Mouse (Mus musculus) hindbrain, embryonic 15.5 days (tissue): ENCODE data around the gene Nup210l. TPM values are rescaled to one million over a fixed set of nuclear protein-coding genes. Genes with fewer than 3 reads are reported as not detected.
"Not testable (repeated sequence)": the region's sequence is repeated elsewhere in the genome, so short reads cannot be mapped to it uniquely, and the experiment has no call there.

ENCODE experiments used
- ATAC-seq: fragments of 200-750 bp; cut with Nextera tagmentation; 2 replicates; pipeline ENCODE4 v1.8.0; 2017; ENCODE audit warnings: low read depth, moderate number of reproducible peaks, moderate TSS enrichment; ENCODE audit not compliant: low FRiP score
- H3K27ac ChIP-seq: fragments of 300-500 bp; sonication (generic); replicated peaks from 2 replicates; pipeline ENCODE4 v1.5.1; 2015; ENCODE audit warnings: mild to moderate bottlenecking, inconsistent platforms
- H3K27me3 ChIP-seq: fragments of 300-500 bp; sonication (generic); 2 replicates; pipeline ENCODE4 v1.6.1; 2015; ENCODE audit warnings: control low read depth, inconsistent platforms
- H3K36me3 ChIP-seq: fragments of 300-500 bp; sonication (generic); 2 replicates; pipeline ENCODE4 v1.6.1; 2015; ENCODE audit warnings: control low read depth, inconsistent platforms
- H3K4me1 ChIP-seq: fragments of 300-500 bp; sonication (generic); replicated peaks from 2 replicates; pipeline ENCODE4 v1.6.1; 2015; ENCODE audit warnings: control low read depth, inconsistent platforms
- H3K4me2 ChIP-seq: fragments of 300-500 bp; sonication (generic); 2 replicates; pipeline ENCODE4 v1.6.1; 2015; ENCODE audit warnings: moderate library complexity, mild to moderate bottlenecking, inconsistent platforms
- H3K4me3 ChIP-seq: fragments of 300-500 bp; sonication (generic); 2 replicates; pipeline ENCODE4 v1.5.1; 2015; ENCODE audit warnings: mild to moderate bottlenecking, inconsistent platforms
- H3K9ac ChIP-seq: fragments of 300-500 bp; sonication (generic); 2 replicates; pipeline ENCODE4 v1.6.1; 2015; ENCODE audit warnings: inconsistent platforms
- H3K9me3 ChIP-seq: fragments of 300-500 bp; sonication (generic); 2 replicates; pipeline ENCODE4 v1.6.1; 2016; ENCODE audit warnings: control low read depth, inconsistent platforms
- WGBS: fragments of 180-500 bp; shearing (Covaris S2); methylation state at CpG from one replicate; pipeline ENCODE4 v1.1.7; 2015; 5-methylcytosine and 5-hydroxymethylcytosine counted together
- polyA plus RNA-seq: library from polyadenylated mRNA; unstranded; fragments of >200 nt; fragmentation: Nextera tagmentation; extraction: Ambion mirVana; gene quantifications from 2 replicates; pipeline ENCODE4 v1.2.1, GENCODE M21; 2015

Nup210l gene
- polyA plus RNA-seq, 1 experiment from 2014 or later, result 0.25 TPM

- 96% methylated on average over 2 of the region's 2 CpGs for WGBS
- Histone ChIP-seq H3K27ac (no peak overlapping the region), H3K9me3 (no peaks in the 10 kb centered on the region), H3K9ac (no peak overlapping the region), H3K4me1 (no peaks in the 10 kb centered on the region), H3K36me3 (peaks cover 18% of the 10 kb centered on the region), H3K4me3 (no peak overlapping the region), H3K27me3 (no peaks in the 10 kb centered on the region), H3K4me2 (no peak overlapping the region)
- ATAC-seq, result no peak
Measured at GRCm38 (mm10) chr3:90101673-90102072, 2.3 kb upstream of the Nup210l start.

DNA sequence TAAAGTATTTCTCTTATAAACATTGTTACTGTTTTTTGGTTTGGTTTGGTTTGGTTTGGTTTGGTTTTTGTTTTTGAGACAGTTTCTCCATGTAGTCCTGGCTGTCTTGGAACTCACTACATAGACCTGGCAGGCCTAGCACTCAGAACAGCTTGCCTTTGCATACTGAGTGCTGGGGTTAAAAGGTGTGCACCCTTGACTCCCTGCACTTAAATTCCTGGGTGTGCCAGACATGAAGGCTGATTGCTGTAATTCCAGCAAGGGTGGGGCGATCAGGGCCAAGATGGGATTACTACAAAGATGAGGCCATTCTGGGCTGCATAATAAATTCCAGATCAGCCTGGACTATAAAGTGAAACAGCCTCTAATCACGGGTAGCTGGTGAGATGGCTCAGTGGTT lies 1.7 kb upstream of the Nup210l start:
- no peak for ATAC-seq
- 90% methylated on average over 2 of the region's 2 CpGs for WGBS

DNA sequence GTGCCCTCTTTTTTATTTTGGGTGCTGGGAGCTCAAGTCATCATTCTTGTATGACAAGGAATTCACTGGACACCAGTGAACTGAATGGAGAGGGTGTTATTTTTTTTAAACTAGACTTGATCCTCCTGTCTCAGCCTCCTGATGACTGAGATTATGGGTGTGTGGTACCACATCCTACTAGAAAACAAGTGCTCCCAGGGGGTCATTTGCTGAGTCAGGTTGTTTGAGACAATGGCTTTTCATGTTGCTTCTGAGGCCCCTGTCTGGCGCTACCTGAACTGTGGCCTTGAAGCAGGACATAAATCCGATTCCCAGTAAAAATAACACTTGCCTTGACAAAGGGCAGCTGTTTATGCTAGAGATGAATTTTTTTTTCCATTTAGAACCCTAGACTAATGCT lies 756 bp upstream of the Nup210l start:
- no peak overlapping the region for H3K9ac ChIP-seq
- no peak overlapping the region for H3K4me3 ChIP-seq
- H3K4me2 ChIP-seq, result no peak overlapping the region
- peaks cover 12% of the 10 kb centered on the region for H3K36me3 ChIP-seq
- no peaks in the 10 kb centered on the region for H3K9me3 ChIP-seq
- no peak overlapping the region for H3K27ac ChIP-seq
- no peaks in the 10 kb centered on the region for H3K4me1 ChIP-seq
- no peak for ATAC-seq
- no peaks in the 10 kb centered on the region for H3K27me3 ChIP-seq
- 93% methylated on average over 2 of the region's 2 CpGs for WGBS

More for the DNA sequence above, 1.7 kb upstream of the Nup210l start:
- Histone ChIP-seq H3K4me1 (no peaks in the 10 kb centered on the region), H3K36me3 (peaks cover 18% of the 10 kb centered on the region), H3K9ac (no peak overlapping the region), H3K9me3 (no peaks in the 10 kb centered on the region), H3K4me3 (no peak overlapping the region), H3K27ac (no peak overlapping the region), H3K27me3 (no peaks in the 10 kb centered on the region), H3K4me2 (no peak overlapping the region)

DNA sequence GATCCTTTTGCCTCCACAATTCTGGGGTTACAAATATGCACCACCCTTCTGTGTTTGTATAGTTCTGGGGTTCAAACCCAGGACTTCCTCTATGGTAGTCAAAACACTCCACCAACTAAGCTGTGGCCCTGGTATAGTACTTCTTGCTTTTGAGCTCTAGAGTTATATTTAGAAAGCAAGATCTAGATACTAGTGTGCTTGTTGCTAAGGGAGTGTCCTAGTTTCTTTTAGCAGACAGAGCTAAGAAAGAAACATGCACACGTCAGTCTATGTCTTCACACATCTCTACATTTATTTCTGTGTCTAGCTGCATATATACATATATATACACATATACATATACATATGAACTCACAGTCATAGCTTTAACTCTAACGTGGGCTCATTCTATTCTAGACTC lies 7.8 kb downstream of the Nup210l start:
- Histone ChIP-seq H3K27ac (no peak overlapping the region), H3K9ac (no peak overlapping the region), H3K27me3 (no peaks in the 10 kb centered on the region), H3K4me1 (no peaks in the 10 kb centered on the region), H3K36me3 (no peaks in the 10 kb centered on the region), H3K4me3 (no peak overlapping the region), H3K4me2 (no peak overlapping the region), H3K9me3 (no peaks in the 10 kb centered on the region)
- WGBS, result 86% methylated on average over 2 of the region's 2 CpGs
- no peak for ATAC-seq

GRCm38 (mm10) chr3:90114342-90114741 lies 10.4 kb downstream of the Nup210l start:
- ATAC-seq, result no peak
- no peak overlapping the region for H3K4me2 ChIP-seq
- no peaks in the 10 kb centered on the region for H3K4me1 ChIP-seq
- H3K27me3 ChIP-seq, result no peaks in the 10 kb centered on the region
- H3K4me3 ChIP-seq, result no peak overlapping the region
- H3K9ac ChIP-seq, result no peak overlapping the region
- H3K27ac ChIP-seq, result no peak overlapping the region
- H3K9me3 ChIP-seq, result no peaks in the 10 kb centered on the region
- 92% methylated on average over 2 of the region's 2 CpGs for WGBS
- no peaks in the 10 kb centered on the region for H3K36me3 ChIP-seq

DNA sequence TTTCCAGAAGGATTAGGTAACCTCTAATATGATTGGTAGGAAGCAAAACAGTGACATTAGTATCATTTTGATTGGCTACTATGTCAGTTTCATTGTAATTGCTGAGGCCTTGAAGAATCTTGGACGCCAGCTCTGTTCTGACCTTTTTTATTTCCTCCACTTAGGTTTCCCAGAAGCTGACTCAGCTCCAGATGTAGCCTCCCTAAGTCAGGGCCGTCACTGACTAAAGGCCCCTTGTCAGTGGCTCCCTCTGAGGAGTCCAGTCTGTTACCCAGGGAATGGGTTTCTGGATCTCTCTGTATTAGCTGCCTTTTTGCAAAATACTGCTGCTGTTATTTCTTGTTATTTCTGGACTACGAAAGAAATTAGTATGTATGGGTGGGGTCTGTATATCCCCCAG lies 11.6 kb downstream of the Nup210l start:
- no peak for ATAC-seq
- Histone ChIP-seq H3K4me1 (no peaks in the 10 kb centered on the region), H3K4me2 (no peak overlapping the region), H3K4me3 (no peak overlapping the region), H3K27ac (no peak overlapping the region), H3K36me3 (no peaks in the 10 kb centered on the region), H3K27me3 (no peaks in the 10 kb centered on the region), H3K9me3 (no peaks in the 10 kb centered on the region), H3K9ac (no peak overlapping the region)
- WGBS, result 75% methylated on average over 3 of the region's 3 CpGs

DNA sequence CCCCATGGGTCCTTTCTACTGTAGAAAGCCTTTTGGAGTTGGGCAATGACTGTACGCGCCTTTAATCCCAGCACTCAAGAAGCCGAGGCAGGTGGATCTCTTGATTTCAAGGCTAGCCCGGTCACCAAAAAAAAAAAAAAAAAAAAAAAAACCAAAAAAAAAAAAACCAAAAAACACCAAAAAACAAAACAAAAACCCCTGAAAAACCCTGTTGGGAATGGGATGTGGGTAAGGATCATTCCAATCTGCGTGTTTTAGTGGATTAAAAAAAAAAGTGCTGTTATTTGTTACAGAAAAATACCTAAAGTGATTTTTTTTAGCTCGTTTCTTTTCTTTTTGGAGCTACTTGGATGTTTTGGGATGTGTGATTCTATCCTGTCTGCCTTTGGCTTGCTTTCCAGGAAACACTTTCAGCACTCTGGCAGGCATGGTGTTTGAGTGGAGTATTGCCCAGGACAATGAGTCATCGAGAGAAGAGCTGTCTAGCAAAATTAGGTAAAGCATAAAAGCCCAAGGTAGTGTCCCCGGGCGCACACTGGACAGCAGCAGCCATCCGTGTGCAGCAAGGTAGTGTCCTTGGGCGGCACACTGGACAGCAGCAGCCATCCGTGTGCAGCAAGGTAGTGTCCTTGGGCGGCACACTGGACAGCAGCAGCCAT lies 14.3 kb downstream of the Nup210l start:
- H3K4me3 ChIP-seq, result no peak overlapping the region
- H3K36me3 ChIP-seq, result no peaks in the 10 kb centered on the region
- no peak overlapping the region for H3K27ac ChIP-seq
- H3K27me3 ChIP-seq, result no peaks in the 10 kb centered on the region
- no peak overlapping the region for H3K9ac ChIP-seq
- no peaks in the 10 kb centered on the region for H3K4me1 ChIP-seq
- WGBS, result 92% methylated on average over 13 of the region's 13 CpGs
- no peak for ATAC-seq
- H3K9me3 ChIP-seq, result no peaks in the 10 kb centered on the region
- no peak overlapping the region for H3K4me2 ChIP-seq

- H3K36me3 ChIP-seq, H3K4me2 ChIP-seq, H3K4me1 ChIP-seq, H3K4me3 ChIP-seq, H3K9me3 ChIP-seq, H3K27ac ChIP-seq, H3K27me3 ChIP-seq, ATAC-seq, H3K9ac ChIP-seq: not testable (repeated sequence)
- 72% methylated on average over 5 of the region's 5 CpGs for WGBS
Measured at GRCm38 (mm10) chr3:90122036-90122435, 18.1 kb downstream of the Nup210l start.

- Histone ChIP-seq H3K36me3 (no peaks in the 10 kb centered on the region), H3K9ac (no peak overlapping the region), H3K27me3 (no peaks in the 10 kb centered on the region), H3K27ac (no peak overlapping the region), H3K9me3 (no peaks in the 10 kb centered on the region), H3K4me1 (no peaks in the 10 kb centered on the region), H3K4me2 (no peak overlapping the region), H3K4me3 (no peak overlapping the region)
- ATAC-seq, result no peak
- 79% methylated on average over 5 of the region's 5 CpGs for WGBS
Measured at GRCm38 (mm10) chr3:90125710-90126109, 21.8 kb downstream of the Nup210l start.

GRCm38 (mm10) chr3:90127881-90128280 lies 23.9 kb downstream of the Nup210l start:
- ATAC-seq, result no peak
- Histone ChIP-seq H3K9ac (no peak overlapping the region), H3K36me3 (no peaks in the 10 kb centered on the region), H3K9me3 (no peaks in the 10 kb centered on the region), H3K4me1 (no peaks in the 10 kb centered on the region), H3K27ac (no peak overlapping the region), H3K27me3 (no peaks in the 10 kb centered on the region), H3K4me3 (no peak overlapping the region), H3K4me2 (no peak overlapping the region)
- 96% methylated on average over 6 of the region's 6 CpGs for WGBS

- Histone ChIP-seq H3K27me3 (no peaks in the 10 kb centered on the region), H3K36me3 (no peaks in the 10 kb centered on the region), H3K9ac (no peak overlapping the region), H3K4me1 (no peaks in the 10 kb centered on the region), H3K4me3 (no peak overlapping the region), H3K27ac (no peak overlapping the region), H3K9me3 (no peaks in the 10 kb centered on the region), H3K4me2 (no peak overlapping the region)
- no peak for ATAC-seq
- 81% methylated on average over 3 of the region's 3 CpGs for WGBS
Measured at GRCm38 (mm10) chr3:90132745-90133144, 28.8 kb downstream of the Nup210l start.

DNA sequence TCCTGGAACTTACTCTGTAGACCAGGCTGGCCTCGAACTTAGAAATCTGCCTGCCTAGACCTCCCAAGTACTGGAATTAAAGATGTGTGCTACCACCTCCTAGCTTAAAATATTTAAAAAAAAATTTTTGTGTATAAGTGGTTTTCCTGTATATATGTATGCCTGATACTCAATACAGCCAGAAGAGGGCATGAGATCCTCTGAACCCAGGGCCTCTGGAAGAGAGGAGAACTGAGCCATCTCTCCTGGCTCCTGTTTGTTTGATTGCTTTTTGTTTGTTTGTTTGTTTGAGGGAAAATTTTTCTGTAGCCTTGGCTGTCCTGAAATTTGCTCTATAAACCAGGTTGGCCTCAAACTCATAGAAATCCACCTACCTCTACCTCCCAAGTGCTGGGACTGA lies 29.4 kb downstream of the Nup210l start:
- no peaks in the 10 kb centered on the region for H3K4me1 ChIP-seq
- WGBS, result 98% methylated on average over 1 of the region's 1 CpGs
- H3K36me3 ChIP-seq, result no peaks in the 10 kb centered on the region
- H3K27ac ChIP-seq, result no peak overlapping the region
- no peaks in the 10 kb centered on the region for H3K27me3 ChIP-seq
- ATAC-seq, result no peak
- H3K9me3 ChIP-seq, result no peaks in the 10 kb centered on the region
- no peak overlapping the region for H3K9ac ChIP-seq
- no peak overlapping the region for H3K4me3 ChIP-seq
- no peak overlapping the region for H3K4me2 ChIP-seq

DNA sequence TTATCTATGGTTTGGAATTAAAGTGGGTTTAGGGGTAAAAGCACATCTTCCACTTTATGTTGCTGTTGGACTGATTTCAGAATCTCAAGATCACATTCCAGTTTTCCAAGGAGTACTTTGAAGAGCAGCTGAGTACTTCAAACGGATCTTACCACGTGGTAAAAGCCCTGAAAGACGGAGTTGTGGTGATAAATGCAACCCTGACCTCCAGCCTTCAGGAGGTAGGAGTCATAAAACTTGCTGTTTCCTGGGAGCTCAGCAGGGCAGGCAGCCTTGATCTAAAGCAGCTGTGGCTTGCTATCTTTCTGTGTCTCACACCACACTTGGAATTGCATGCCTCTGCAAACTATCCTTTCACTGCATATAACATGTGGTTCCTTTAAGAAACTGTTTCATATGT lies 30.6 kb downstream of the Nup210l start:
- no peaks in the 10 kb centered on the region for H3K27me3 ChIP-seq
- no peaks in the 10 kb centered on the region for H3K4me1 ChIP-seq
- 60% methylated on average over 3 of the region's 3 CpGs for WGBS
- no peak overlapping the region for H3K4me3 ChIP-seq
- H3K9ac ChIP-seq, result no peak overlapping the region
- H3K36me3 ChIP-seq, result no peaks in the 10 kb centered on the region
- H3K27ac ChIP-seq, result no peak overlapping the region
- no peak for ATAC-seq
- H3K9me3 ChIP-seq, result no peaks in the 10 kb centered on the region
- no peak overlapping the region for H3K4me2 ChIP-seq
